Mouse (Mus musculus): ENCODE measurements at regions not wholly inside any gene's neighbourhood (a gene's known extent, or its start where the extent isn't known, plus 50 kb on each side); places are given as distances from the start of the nearest gene placed in this dataset.

- TF ChIP-seq CTCF (IDR thresholded peaks at IDR 0.05; ENCODE audit: low read depth) (no peak), EP300 (IDR thresholded peaks at IDR 0.05; ENCODE audit: low read depth) (no peak)
Measured at GRCm38 (mm10) chr5:47528671-47529070, 454.3 kb upstream of the Slit2 start.

Measured in heart, postnatal 0 days (tissue).